Mouse (Mus musculus): ENCODE data around the gene Lancl3.
"Not testable (repeated sequence)": the region's sequence is repeated elsewhere in the genome, so short reads cannot be mapped to it uniquely, and the experiment has no call there.

GRCm38 (mm10) chrX:9316457-9316856, 116.8 kb downstream of the Lancl3 start:
- TF ChIP-seq CTCF (IDR thresholded peaks at IDR 0.05; ENCODE audit: borderline replicate concordance, insufficient read depth, low read depth, low read length); POLR2A (IDR thresholded peaks at IDR 0.05; ENCODE audit: borderline replicate concordance, insufficient read depth, low read length): not testable (repeated sequence)

Measured in cerebellum, adult 2 months (tissue).